Mouse (Mus musculus) heart, postnatal 14 days (tissue): ENCODE measurements around the gene Plch1. TPM values are rescaled to one million over a fixed set of nuclear protein-coding genes. Genes with fewer than 3 reads are reported as not detected.

Source experiments
- DNase-seq, 2 experiments: peaks; one replicate each; pipeline ENCODE4 v3.0.0; 2021 to 2022
- intact Hi-C: fragments of 180-260 bp; cut with DNase I; formaldehyde crosslinking; loops from one replicate; pipeline ENCODE4 v1.15.1; 2025
- long read RNA-seq, 2 experiments: library from polyadenylated mRNA; stranded (forward); transcript quantifications; one replicate each; pipeline ENCODE4 v2.0.0; 2021
- total RNA-seq, 2 experiments: library from RNA; stranded (reverse); gene quantifications; 2 replicates each; pipeline ENCODE4 v1.2.3; 2021

Gene Plch1
- under 1 TPM; 0.20 to 0.43 TPM for total RNA-seq
- long read RNA-seq, experiment 1, result 0 reads
- long read RNA-seq, experiment 2, result 0 reads

DNA sequence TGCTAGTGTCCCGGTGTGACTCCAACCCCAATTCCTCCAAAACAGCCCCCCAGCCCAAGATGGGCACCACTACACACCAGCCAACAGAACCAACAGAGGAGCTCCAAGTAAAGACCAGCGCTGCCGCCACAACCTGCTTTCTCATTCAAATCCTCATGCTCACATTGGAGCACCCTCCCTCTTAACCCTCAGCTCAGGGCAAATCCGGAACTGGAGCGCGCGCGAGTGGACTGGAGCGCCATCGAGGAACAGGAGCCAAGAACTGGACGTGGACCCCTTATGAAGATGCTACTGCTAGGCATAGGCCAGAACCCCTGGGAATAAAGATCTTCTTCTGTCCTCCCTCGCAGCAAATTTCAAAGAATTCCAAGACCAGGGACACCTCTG lies at the start of gene Plch1:
Plch1 (minus strand) TSS at position 164 of the 387 bp plus-strand sequence.
- peak; percentile 13 to 41 for DNase-seq

DNA sequence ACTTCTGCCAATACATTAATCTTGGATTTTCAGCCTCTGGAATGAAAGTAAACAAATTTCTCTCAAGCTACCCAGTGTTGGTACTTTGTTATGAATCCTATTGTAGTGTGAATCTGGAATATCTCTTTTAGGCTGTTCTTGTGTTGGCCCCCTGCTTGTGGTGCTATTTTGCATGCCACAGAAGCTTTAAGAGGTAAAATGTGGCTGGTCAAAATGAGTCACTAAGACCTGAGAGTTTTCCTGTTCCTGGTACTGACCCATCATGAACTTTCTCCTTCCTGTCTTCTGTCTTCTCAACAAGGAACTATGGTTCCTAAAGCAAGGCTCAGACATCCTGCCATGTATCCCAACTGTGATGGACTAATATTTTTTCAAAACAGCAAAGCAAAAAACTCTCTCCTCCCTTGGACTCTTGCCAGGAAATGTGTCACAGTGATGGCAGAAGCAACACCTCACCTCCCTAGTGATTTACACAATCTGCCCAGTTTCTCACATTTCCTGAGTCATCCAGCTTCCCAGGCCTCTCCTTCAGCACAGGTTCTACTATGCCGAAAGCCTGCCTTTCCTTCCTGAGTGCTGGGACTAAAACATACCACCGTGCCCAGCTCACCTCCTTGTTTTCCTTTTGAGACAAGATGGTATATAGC lies 42.1 kb upstream of the Plch1 start:
- intact Hi-C loops, result no loop called here
- peak in 1 of 2 experiments; percentile 5 for DNase-seq

More for the DNA sequence above, at the start of gene Plch1:
- intact Hi-C loops, result no loop called here

DNA sequence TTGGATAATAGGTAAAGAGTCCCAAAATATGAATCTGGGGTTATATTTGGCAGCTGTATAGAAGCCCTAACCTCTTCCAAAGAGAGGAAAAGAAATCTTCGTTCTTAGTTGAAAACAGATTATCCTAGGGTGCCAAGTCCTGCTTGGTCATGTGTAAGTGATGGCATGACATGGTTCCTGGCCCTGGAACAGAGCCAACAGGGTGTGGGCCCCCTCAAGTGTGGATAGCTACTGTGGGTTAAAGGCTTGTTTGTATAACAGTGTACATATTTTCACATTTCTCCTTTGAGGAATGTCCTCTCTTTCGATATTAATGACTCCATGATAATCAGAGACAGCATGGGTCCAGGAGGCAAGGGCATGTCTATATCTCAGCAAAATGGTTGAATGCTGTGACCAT lies 39.7 kb upstream of the Plch1 start:
- intact Hi-C loops, result no loop called here
- DNase-seq, result no peak

DNA sequence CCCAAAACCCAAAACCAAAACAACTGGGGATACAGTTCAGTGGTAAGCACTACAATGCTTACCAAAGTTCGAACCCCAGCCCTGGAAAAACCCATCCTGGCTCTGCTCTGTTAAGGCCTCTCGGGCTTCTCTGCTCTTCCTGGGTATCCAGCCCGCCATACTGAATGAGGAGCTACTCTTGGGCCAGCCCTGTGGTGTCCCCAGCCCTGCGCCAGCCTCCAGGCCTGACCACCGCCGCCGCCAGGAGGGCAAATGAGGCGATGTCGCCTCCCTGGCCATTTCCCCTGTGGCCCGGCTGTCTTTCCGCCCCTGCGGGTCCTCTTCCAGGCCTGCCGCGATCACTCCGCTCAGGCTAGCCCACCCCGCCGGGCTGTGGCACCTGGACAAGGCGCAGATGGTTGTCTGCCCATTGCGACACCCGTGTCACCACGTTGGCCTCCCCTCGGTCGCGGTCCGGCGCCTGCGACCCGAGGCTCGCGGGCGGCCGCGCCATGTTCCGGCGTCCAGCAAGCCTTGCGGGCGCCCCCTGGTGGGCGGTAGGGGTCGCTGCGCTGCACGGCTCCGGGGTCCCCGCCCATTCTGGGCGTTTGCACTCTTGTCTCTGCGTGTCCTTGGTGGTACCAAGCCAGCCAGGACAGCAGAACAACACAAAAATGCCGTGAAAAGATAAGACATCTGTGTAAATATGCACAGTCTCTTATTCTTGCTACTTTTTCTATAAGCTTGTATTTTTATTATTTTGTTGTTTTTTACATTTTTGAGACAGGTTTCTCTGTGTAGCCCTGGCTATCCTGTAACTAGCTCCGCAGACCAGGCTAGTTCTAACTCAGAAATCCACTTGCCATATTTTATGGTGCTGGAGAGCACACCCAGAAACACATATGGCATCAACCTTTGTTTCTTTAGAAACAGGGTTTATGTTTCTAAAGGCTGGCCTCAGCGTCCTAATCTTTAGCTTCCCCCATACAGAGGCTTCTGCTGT lies 29.9 kb upstream of the Plch1 start, which contains the start of gene E130311K13Rik:
E130311K13Rik (minus strand) TSS at position 595 of the 982 bp plus-strand sequence.
- peak; percentile 93 to 97 for DNase-seq
- intact Hi-C loops, result loop anchor here (5.0 kb wide), 2 partner anchors 33 to 377 kb away; partner anchors contain the start of gene Slc33a1

DNA sequence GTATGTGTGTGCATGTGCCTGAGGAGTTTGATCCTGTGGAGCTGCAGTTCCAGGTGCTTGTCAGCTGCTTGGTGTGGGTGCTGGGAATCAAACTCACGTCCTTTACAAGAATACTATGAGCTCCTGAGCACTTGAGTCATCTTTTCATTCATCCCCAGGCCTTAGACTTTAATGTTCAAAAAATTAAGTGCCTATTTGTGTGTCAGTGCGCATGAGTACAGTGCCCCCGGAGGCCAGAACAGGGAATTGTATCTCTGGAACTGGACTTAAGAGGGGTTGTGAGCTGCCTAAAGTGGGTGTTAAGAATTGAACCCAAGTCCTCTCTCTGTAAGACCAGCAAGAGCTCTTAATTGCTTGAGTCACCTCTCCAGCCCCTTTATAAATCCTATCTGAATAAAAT lies 20.4 kb upstream of the Plch1 start:
- intact Hi-C loops, result no loop called here
- DNase-seq, result peak in 1 of 2 experiments; percentile 14

DNA sequence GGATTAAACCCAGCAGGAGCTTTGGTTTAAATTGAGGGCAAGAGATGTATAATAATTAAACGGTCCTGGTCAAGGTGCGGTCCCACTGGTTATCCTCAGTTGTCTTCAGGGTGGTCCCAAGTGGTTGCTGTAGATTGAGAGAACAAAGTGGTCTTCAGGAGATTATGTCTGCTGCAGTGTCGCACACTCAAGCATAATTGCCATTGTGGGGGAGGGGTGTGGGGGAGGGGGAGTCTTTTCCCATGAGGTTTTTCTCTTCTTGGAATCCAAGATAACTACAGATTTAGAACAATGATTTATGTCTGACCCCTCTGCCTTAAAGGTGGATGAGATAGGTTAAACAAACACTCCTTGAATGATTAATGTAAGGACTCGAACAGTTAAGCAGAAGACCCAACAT lies 11.0 kb upstream of the Plch1 start:
- DNase-seq, result no peak

DNA sequence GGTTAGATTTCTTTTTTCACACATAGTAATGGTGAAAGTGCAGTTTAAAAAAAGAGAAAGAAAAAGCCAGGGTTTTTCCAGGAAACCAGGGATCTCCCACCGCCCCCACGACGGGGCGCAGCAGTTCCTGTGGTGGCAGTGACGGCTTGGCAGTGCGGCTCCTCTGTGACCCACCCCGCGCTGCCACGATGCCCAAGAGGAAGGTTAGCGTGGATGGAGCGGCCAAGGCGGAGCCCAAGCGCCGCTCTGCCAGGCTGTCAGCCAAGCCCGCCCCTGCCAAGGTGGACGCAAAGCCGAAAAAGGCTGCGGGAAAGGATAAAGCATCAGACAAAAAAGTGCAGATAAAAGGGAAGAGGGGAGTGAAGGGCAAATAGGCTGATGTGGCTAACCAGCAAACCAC lies 6.0 kb upstream of the Plch1 start:
- peak in 1 of 2 experiments; percentile 7 for DNase-seq
- intact Hi-C loops, result no loop called here

More for the DNA sequence above, 11.0 kb upstream of the Plch1 start:
- intact Hi-C loops, result no loop called here

DNA sequence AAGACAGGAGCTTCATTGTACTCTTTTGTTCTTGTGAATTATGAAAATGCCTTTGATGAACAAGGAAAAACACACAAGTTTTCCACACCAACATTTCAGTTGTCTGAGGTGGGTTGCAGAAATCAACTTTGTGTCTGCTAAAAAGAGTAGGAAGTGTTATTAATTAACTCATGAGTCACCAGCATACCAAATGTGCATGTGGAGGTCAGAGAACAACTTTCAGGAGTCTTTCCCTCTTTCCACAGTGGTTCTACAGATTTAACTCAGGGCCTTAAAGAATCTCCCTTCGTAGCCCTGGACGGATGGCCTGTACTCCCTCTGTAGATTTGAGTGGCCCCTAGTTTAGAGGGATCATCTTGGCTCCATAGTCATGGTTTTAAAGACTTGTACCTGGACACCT lies 4.9 kb upstream of the Plch1 start:
- DNase-seq, result no peak
- intact Hi-C loops, result no loop called here

DNA sequence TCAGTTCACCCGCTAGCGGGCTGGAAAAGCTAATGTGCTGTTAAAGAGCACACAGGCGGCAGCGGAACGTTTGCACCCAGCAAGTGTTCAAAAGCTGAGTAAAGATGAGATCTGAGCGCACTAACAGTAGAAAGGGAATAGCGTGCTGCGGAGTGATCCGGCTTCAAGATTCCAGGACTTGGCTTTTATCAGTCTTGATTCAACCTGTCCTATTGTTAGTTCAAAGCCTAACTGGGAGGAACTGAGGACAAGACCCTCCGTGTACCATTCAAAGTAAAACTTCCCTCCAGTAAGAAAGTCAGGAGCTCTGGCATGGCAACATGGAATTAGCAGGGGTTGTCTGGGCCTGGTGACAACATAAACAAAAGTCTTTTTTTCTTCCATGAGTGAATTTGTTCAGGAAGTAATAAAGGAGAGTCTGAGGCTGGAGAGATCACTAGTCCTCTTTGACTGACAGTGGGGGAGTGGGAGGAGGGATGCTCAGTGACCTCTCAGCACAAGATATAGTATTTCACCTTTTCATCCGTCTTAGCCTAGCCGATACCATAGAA lies 824 bp upstream of the Plch1 start:
- DNase-seq, result no peak

DNA sequence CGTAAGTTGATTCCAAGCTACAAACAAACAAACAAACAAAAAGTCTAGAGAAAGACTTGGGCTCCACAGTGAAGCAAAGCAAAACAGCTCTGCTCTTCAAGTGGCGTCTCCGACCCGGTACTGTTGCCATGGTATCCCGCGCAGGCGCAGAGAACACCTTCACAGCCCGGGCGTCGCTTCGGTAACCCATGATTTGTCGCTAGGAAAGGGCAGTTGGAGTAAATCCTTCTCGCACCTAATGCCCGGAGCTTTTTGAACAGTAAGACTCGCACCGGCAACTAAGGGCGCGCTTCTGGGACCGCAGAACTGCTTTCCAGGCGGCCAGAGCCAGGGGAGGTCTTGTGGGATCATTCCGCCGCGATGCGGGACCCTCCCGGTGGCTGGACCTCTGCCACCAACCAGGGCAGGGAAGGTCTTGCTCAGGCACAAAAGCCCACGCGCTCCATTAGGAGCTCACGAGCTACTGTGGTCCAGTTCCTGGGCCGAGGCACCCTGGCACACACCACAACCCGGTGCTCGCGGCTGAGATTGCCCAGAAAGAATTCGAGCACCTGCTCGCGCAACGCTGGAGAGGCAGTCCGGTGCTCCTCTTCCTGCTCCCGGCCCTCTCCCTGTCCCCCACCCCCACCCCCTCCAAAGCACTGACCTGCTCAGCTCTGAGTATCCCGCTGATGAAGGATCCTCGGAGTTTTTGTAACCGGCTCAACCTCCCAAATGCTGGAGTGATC lies 527 bp downstream of the Plch1 start:
- peak; percentile 71 to 73 for DNase-seq
- intact Hi-C loops, result no loop called here

More for the DNA sequence above, 824 bp upstream of the Plch1 start:
- intact Hi-C loops, result no loop called here

DNA sequence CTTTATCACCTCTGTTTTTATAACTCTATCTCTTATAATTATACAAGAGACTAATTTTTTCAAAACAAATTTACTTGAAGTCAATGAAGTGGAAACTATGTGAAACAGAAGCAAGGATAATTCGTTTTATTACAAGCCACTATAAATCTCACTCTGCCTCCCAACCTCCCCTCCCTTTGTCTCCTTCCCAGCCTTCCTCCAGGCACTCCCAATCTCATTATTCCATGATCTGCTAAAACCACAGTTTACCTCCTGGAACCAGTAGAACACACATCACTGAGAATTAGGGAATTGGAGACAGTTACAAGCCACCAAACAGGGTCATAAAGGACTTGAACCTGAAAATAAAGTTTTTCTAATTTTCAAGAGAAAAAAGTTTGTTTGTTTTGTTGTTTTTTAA lies 2.1 kb downstream of the Plch1 start:
- no peak for DNase-seq
- intact Hi-C loops, result no loop called here

DNA sequence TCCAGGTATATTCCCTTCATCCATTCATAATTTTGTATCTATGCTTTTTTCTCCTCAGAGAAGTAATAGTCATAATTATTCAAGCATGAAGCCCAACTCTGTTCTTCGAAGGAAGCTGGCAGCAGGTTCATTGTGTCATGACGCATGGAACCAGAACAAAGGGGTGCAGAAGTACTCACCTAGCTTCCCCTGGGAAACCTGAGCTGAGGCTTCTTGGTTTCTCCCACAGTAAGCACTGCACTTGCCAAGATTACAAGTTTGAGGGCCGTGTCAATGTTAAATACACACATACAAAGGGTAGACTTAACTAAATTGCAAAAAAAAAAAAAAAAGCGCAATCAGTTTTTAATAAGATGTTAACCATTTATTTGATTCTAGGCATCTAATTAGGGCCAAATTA lies 3.0 kb downstream of the Plch1 start:
- intact Hi-C loops, result no loop called here

DNA sequence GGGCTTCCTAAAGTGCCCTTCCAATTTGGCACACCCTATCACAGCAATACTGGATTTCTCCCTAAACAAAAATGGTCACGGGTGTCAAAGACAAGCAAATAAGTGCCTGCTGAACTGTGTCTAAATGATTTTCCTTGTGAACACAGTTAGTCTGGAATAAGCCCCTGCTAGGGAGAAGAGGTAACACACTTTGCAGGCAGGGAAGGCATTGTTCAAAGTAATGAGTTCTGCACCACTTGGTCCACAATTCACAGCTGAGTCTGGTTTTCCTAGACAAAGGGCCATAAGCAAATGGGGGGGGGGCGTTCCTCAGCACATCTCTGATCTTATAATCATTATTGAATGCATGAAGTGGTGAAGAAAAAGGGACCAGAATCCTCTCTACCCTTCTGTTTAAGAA lies 3.5 kb downstream of the Plch1 start:
- DNase-seq, result no peak
- intact Hi-C loops, result no loop called here

More for the DNA sequence above, 3.0 kb downstream of the Plch1 start:
- no peak for DNase-seq

DNA sequence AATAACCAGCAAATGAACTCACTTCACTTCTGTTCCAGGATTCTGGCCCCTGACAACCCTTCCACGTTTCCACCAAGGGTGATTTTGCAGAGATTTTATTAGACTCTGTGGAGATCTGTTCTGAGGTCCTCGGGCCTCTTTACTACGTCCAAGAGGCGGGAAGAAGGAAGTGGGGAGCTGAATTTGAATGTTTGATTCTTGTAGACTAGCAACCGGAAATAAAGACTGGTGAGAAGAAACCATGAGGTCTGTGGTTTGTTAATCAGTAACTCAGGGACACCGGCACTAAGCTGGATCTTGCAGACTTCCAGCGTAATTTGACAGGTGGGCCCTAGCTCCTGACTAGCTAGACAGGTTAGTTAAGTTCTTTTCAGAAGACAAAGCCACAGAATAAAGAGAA lies 5.6 kb downstream of the Plch1 start:
- intact Hi-C loops, result no loop called here
- no peak for DNase-seq

DNA sequence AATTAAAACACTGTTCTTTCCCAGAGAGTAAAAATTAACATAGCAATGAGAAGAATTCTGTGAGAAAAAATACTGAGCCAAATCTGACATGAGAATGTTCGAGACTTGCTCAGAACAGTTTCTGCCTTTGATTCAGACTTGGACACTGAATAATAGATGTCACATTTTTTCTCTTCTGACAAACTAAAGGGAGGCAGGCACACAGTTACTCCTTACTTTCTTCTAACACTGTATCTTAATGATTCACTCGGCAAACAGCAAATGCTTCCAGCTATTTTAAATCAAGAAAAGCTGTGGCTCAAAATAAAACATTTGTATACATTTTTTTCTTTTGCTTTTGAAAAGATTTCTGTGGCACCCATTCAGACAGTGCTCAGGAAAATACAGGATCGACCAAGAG lies 7.1 kb downstream of the Plch1 start:
- intact Hi-C loops, result no loop called here
- DNase-seq, result no peak

DNA sequence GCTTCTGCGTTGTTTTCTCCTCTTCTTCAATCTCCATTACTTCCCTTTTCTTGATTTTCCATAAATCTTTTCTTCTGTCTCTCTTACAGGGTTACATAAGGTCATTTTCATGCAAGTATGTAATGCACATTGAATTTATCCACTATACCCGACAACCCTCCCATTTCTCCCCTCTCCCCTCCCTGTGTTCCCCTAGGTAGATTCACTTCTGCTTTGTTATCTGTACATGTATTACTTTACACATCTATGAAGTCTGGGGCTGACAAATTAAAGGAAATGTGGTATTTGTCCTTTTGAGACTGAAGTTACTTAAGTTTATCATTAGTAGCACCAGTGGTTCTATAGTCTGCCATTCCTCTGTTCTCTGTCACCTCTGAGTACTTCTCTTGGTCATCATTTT lies 18.2 kb downstream of the Plch1 start:
- intact Hi-C loops, result no loop called here
- no peak for DNase-seq

DNA sequence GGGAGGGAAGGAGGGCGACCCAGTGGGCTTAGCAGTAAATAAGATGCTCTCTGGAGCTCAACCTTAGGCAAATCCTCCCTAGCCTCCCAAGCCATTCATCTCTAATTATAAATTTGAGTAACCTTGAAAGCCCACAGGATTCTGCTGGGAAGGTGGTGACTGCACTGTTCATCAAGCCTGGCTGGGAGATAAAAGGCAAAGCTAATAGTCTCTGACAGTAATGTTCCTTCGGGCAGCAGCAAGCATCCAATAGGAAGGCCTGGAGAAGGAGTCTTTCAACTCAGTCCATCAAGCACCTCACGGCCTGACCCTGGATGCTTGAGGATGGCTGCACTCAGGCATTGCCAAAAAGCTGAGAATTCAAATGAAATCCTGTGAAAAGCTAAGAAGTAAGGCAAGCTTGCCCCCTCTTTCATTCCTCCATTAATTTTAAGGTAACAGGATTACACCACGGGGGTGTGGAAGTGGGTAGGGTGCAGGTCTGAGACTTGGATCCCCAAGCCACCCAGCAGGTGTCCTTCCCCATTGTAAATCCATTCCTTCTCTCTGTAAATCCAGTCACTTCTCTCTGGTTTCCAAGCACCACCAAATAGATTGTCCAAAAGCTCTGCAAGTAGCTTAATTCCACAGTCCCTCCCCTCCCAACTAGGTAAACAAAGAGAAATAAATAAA lies 20.1 kb downstream of the Plch1 start:
- intact Hi-C loops, result no loop called here
- no peak for DNase-seq

DNA sequence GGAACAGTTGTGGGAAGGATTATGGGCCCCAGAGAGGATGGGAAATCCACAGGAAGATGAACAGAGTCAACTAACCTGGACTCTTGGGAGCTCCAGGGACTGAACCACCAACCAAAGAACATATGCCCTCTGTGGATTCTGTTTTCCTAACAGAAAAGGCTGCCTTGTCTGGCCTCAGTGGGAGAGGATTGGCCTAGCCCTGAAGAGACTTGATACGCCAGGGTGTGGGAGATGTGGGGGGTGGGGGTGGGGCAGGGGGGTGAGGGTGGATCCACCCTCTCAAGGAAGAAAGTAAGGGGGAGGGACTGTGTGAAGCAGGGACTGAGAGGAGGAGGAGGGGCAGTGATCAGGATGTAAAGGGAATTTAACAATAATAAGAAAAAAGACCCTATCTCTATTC lies 26.5 kb downstream of the Plch1 start:
- intact Hi-C loops, result no loop called here
- no peak for DNase-seq

DNA sequence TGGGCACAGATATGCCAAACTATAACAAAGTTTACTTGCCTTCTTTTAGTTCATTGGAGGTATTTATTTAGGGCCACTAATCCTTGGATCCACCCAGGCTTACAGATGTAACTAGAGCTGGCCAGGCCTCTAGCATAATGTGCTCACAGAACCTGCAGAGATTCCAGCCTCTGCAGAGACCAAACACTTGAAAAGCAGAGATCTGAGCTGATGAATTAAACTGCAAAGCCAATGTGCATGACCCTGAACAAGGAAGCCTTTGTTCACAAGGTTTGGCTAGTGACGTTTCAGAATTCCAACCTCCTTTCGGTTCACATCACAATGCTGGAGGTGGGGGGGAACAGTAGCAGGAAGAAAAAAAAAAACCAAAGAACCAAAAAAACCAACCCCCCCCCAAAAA lies 28.0 kb downstream of the Plch1 start:
- intact Hi-C loops, result no loop called here
- DNase-seq, result no peak

DNA sequence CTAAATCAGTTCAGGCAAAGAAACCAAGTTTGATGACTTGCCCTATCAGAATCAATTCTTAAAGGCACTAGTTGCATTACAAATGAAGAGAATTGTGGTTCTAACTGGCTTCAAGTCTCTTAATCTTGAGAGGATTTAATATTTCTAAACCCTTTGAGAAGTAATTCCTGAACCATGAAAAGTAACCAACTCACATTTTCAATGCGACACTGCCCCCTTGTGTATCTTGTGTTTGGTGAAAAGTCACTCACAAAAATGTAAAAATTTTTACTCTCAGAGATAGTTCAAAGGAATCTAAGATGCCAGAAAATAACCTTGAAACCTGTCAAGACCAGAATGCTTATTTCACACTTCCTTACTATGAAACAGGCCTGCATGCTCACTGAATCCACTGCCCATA lies 31.0 kb downstream of the Plch1 start:
- peak; percentile 14 to 45 for DNase-seq
- intact Hi-C loops, result loop anchor here (2.0 to 5.0 kb wide), 3 partner anchors 297 to 946 kb away; no protein-coding TSS in a partner anchor
